Mouse (Mus musculus) small intestine, adult 2 months (tissue): ENCODE results near the gene Litaf.

ENCODE experiments used
- CTCF ChIP-seq: fragments of 200-500 bp; IDR thresholded peaks from 2 replicates; pipeline ENCODE4 v1.5.1; 2012; ENCODE audit warnings: low read depth, mild to moderate bottlenecking, control low read depth, inconsistent platforms, low read length, moderate library complexity, mixed read lengths; ENCODE audit not compliant: insufficient replicate concordance, insufficient read length; ENCODE audit errors: extremely low read depth
- POLR2A ChIP-seq: fragments of 200-500 bp; IDR thresholded peaks from 2 replicates; pipeline ENCODE4 v1.6.1; 2012; ENCODE audit warnings: low read depth, mild to moderate bottlenecking, control low read depth, inconsistent platforms, low read length, moderate library complexity

DNA sequence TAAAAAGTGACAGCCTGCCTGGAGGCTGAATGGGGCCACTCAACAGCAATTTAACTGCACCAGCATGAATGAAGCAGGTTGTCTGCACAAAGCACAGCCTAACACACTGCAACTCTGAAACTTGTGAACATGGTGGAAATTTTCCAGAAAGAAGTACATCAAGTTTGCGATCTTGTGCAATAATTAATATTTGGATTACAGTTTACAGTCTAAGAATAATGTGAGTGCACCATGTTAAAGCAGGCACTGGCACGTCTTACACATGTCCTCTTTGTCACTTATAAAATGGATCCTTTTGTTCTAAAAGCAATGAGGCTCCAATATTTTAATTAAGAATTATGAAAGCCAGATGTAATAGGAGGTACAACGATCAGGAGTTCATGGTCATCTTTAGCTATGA, 31.3 kb upstream of the Litaf start:
- TF ChIP-seq CTCF: no peak
- no peak for TF ChIP-seq POLR2A
